Mouse (Mus musculus) c-Kit-negative CD71-positive TER-119-positive erythroid progenitor cells, embryonic 14.5 days (primary cell): ENCODE measurements around the gene Olfr374.
"Not testable (repeated sequence)": the region's sequence is repeated elsewhere in the genome, so short reads cannot be mapped to it uniquely, and the experiment has no call there.

Experiments
- DNase-seq: peaks from one replicate; pipeline ENCODE4 v3.0.0-alpha.2; 2013; ENCODE audit warnings: low read depth, low spot score

Gene Olfr374

GRCm38 (mm10) chr8:72106740-72107139, at the start of gene Olfr374:
TSS of gene Olfr374 (plus strand) at chr8:72107040.
- DNase-seq, result no peak

DNA sequence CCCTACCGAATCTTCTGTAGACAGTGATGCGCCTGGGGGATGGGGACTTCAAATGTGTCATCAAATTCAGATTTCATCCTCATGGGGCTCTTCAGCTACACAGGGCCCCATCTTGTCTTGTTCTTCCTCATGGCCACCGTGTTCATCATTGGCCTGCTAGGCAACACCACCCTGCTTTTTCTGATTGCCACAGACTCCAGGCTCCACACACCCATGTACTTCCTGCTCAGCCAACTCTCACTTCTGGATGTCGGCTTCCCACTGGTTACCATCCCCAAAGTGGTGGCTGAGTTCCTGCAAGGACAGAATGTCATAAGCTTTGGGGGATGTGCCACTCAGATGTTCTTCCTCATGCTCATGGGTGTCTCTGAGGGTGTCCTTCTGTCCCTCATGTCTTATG, 49.2 kb upstream of the Olfr374 start:
- not testable (repeated sequence) for DNase-seq

DNA sequence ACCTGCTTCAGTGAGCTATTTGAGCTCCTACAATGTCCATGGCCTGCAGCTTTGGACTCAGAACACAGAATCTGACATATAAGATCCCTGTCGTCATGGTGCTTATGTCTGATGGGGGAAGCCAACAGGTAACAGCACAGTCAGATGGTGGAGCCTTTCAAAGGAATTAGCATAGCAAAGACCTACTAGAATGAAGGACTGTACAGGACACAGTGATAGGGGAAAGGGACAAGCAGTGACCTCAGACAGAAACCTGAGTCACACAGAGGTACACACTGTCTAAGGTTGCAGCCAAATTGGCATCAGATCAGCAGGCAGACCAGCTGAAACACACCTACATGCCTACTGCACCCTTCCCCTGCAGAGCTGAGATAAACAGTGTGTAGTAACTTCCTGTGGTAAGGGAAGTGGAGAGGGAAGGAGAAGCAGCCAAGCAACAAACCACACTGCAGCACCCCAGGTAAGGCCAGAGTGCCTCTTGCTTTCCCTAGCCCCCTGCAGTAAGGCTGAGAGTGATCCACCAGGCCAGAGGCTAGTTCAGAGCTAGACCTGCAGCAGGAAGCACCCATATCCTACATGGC, 39.9 kb upstream of the Olfr374 start:
- not testable (repeated sequence) for DNase-seq

GRCm38 (mm10) chr8:72082877-72083276, 24.0 kb upstream of the Olfr374 start, which contains the start of gene Olfr373:
TSS of gene Olfr373 (plus strand) at chr8:72083177.
- not testable (repeated sequence) for DNase-seq

GRCm38 (mm10) chr8:72084744-72085143, 22.1 kb upstream of the Olfr374 start:
- DNase-seq, result no peak

DNA sequence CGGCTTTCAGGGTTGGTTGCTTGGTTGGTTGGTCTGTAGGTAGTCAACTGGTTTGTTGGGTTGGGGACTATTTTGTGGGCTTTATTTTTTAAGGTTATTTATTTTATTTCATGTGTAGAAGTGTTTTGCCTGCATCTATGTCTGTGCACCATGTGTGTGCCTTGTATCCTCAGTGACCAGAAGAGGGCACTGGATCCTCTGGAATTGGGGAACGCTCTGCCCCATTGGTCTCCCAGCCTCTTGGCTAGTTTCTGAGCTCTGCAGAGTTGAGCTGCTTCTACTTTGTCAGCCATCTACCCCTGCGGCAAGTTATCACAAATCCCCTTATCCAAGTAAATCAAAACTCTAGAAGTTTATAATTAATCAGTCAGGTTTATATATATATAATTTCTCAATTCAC, 19.2 kb upstream of the Olfr374 start:
- not testable (repeated sequence) for DNase-seq

GRCm38 (mm10) chr8:72096721-72097120, 10.1 kb upstream of the Olfr374 start:
- DNase-seq, result not testable (repeated sequence)

GRCm38 (mm10) chr8:72099377-72100103, 7.3 kb upstream of the Olfr374 start:
- not testable (repeated sequence) for DNase-seq

- DNase-seq, result no peak
These were observed 1.7 kb upstream of the Olfr374 start for GRCm38 (mm10) chr8:72105165-72105564.

- no peak for DNase-seq
These were observed 4.0 kb downstream of the Olfr374 start for GRCm38 (mm10) chr8:72110876-72111275.

DNA sequence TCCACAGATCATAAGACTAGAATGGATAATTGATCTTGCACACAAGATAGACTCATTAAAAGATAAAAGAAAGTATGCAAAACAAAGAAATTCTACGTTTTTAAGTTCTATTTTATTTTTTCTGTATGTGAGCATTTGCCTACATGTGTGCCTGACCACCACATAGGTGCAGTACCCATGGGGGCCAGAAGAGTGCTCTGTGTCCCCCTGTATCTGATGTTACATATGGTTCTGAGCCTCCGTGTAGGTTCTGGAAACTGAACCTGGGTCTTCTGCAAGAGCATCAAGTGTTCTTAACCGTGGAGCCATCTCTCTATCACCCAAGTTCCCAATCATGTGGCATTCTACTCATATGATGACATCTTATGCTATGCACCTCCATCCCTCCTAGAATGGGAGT, 5.6 kb downstream of the Olfr374 start:
- DNase-seq, result no peak

- no peak for DNase-seq
These were observed 8.4 kb downstream of the Olfr374 start for GRCm38 (mm10) chr8:72115202-72115601.

DNA sequence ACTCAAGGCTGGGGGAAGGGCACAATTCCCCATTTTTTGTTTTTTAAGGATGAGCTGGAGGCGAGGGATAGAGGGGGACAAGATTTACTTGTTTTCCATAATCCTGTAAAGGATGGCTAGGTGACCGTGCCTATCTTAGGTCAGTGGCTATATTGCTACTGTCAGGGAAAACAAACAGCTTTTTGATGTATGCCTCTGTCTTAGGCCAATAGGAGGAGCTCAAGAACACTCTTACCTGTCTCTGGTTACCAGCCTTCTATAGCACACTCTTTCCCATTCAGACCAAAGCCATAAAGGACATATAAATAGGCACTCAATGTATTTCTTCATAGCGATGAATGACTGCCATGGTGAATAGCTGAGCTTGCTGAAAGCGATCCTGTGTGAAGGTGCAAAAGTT, 11.8 kb downstream of the Olfr374 start:
- DNase-seq, result no peak

DNA sequence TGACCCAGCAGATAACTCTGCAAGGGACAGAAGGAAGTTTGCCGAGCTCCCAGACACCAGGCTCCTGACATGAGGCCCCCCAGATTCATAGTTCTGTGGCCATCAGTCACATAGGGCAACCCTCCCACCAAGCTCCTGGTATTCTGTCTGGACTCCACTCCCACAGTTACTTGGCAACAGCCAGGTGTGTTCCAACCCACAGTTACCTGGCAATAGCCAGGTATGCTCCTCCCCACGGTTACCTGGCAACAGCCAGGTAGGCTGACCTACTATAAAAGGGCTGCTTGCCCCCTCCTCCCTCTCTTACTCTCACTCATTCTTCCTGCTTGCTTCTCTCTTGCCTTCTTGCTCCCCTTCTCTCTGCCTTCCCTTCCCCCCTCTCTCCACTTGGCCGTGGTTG, 14.6 kb downstream of the Olfr374 start:
- DNase-seq, result not testable (repeated sequence)

DNA sequence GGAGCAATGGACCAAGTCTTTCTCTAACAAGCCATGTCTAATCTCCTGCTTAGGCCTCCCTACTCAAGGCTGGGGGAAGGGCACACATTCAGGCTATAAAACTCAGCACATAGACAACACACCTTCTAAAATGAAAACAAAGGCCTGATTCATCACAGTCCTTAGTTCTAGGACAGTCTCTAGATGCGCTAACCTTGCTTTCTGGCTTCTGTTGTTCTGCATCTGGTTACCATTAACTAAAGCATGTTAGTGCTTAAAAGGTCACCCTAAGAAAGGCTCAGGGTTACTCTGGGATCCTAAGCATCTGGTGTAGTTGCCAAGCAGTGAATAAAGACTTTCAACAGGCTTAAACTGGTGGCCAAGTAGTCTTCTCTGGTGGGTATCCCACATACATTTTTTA, 15.2 kb downstream of the Olfr374 start:
- no peak for DNase-seq

GRCm38 (mm10) chr8:72127834-72128233, 21.0 kb downstream of the Olfr374 start:
- no peak for DNase-seq

DNA sequence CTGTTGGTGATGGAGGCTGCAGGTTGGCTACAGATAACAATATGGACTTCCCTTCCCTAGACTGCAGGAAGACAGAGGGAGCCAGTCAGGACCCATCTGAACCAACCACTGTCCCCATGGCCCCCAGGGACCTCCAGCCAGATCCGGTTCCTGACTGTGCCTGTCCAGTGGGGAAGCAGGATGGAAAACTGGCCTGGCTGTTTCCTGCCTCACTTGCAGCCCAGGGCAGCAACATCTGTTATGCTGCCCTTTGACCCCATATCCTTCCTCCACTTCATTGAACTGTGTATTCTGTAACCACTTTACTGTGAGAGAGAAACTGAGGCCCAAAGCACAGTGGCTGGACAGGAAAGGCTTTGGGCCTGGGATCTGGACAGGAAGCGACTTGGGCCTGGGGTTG, 24.4 kb downstream of the Olfr374 start:
- DNase-seq, result no peak

- DNase-seq, result no peak
These were observed 25.1 kb downstream of the Olfr374 start for GRCm38 (mm10) chr8:72131901-72132300.

- DNase-seq, result no peak
These were observed 25.6 kb downstream of the Olfr374 start for GRCm38 (mm10) chr8:72132417-72132816.

- DNase-seq, result no peak
These were observed 26.1 kb downstream of the Olfr374 start for GRCm38 (mm10) chr8:72132891-72133290.

DNA sequence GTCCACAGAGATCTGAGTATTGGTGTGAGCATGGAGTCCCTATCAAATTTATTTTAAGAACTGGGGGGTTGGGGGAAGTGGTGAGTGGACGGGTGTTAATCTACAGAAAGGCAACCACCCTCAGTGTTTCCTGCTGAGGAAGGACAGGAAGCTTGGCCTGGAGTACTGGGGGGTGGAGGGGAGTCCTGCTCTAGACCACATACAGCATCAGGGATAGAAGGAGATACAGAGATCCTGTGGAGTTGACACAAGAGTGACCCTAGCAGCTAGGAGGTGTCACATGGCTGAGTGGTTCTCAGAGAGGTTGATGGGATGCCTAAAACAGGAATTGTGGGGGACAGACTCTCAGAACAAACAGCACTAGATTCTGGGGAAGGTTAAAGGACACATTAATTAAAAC, 26.7 kb downstream of the Olfr374 start:
- DNase-seq, result no peak

GRCm38 (mm10) chr8:72134756-72135445, 28.1 kb downstream of the Olfr374 start, which contains the start of gene Tpm4:
TSS of gene Tpm4 (plus strand) at chr8:72134975.
- no peak for DNase-seq
